Mouse (Mus musculus) ES-E14 (cell line): ENCODE data around the gene Tbc1d24. TPM values are rescaled to one million over a fixed set of nuclear protein-coding genes. Genes with fewer than 3 reads are reported as not detected.

ENCODE experiments used
- DNase-seq: peaks from one replicate; pipeline ENCODE4 v3.0.0-alpha.2; 2013; ENCODE audit warnings: low read depth, low spot score
- H3K27ac ChIP-seq: 2 replicates; pipeline ENCODE4 v1.5.1; 2012; ENCODE audit warnings: low read depth, mild to moderate bottlenecking, low read length, moderate library complexity, mixed read lengths; ENCODE audit not compliant: poor library complexity, insufficient read depth, severe bottlenecking
- H3K36me3 ChIP-seq: 2 replicates; pipeline ENCODE4 v1.6.1; 2012; ENCODE audit warnings: mild to moderate bottlenecking, low read length, moderate library complexity, mixed read lengths; ENCODE audit not compliant: control insufficient read depth, poor library complexity, insufficient read depth, severe bottlenecking
- H3K4me1 ChIP-seq, 2 experiments: fragments of 150-350 bp in 1 of 2; sonication (generic) in 1 of 2; 2 replicates each; pipeline ENCODE4 v1.6.1; 2012; ENCODE audit warnings: low read length in 2 of 2, mild to moderate bottlenecking in 1 of 2, mixed read lengths in 1 of 2; ENCODE audit not compliant: control insufficient read depth in 2 of 2, insufficient read depth in 2 of 2, poor library complexity in 1 of 2
- H3K4me3 ChIP-seq, 2 experiments: fragments of 150-350 bp in 1 of 2; sonication (generic) in 1 of 2; 2 replicates each; pipeline ENCODE4 v1.5.1; 2012; ENCODE audit warnings: low read length in 2 of 2, low read depth in 1 of 2, mild to moderate bottlenecking in 1 of 2, mixed read lengths in 1 of 2; ENCODE audit not compliant: insufficient read depth in 1 of 2, poor library complexity in 1 of 2, severe bottlenecking in 1 of 2
- H3K9ac ChIP-seq: 2 replicates; pipeline ENCODE4 v1.6.1; 2012; ENCODE audit warnings: low read depth, mild to moderate bottlenecking, low read length, mixed read lengths; ENCODE audit not compliant: poor library complexity, insufficient read depth, severe bottlenecking
- H3K9me3 ChIP-seq: fragments of 150-350 bp; sonication (generic); 2 replicates; pipeline ENCODE4 v1.6.1; 2012; ENCODE audit warnings: low read depth, mild to moderate bottlenecking, low read length; ENCODE audit not compliant: control insufficient read depth, insufficient read depth
- CHD2 ChIP-seq: IDR thresholded peaks from 2 replicates; pipeline ENCODE4 v1.6.1; 2014; ENCODE audit warnings: mild to moderate bottlenecking, low read depth, low read length, inconsistent platforms
- HCFC1 ChIP-seq: IDR thresholded peaks from 2 replicates; pipeline ENCODE4 v1.6.1; 2012; ENCODE audit warnings: low read length, inconsistent platforms, borderline replicate concordance; ENCODE audit not compliant: insufficient read depth
- MAFK ChIP-seq: IDR thresholded peaks from 2 replicates; pipeline ENCODE4 v1.6.1; 2014; ENCODE audit warnings: mild to moderate bottlenecking, low read depth, low read length, inconsistent platforms; ENCODE audit not compliant: insufficient read depth
- ZC3H11A ChIP-seq: IDR thresholded peaks from 2 replicates; pipeline ENCODE4 v1.6.1; 2012; ENCODE audit warnings: low read depth, mild to moderate bottlenecking, inconsistent platforms, low read length, borderline replicate concordance
- ZNF384 ChIP-seq: IDR thresholded peaks from 2 replicates; pipeline ENCODE4 v1.6.1; 2012; ENCODE audit warnings: low read depth, low read length, inconsistent platforms
- in situ Hi-C, 2 experiments: fragments of 600-800 bp; cut with MboI; formaldehyde crosslinking; loops; one replicate each; pipeline ENCODE4 v1.15.1; 2025; ENCODE audit warnings: low sequenced_read_pairs in 2 of 2, inconsistent platforms in 1 of 2; ENCODE audit not compliant: unreplicated experiment in 2 of 2
- total RNA-seq: library from RNA; depleted of rRNA; stranded (reverse); fragments of 300-350 nt; gene quantifications from 2 replicates; pipeline ENCODE4 v1.2.3, GENCODE M21; 2012

Gene Tbc1d24
- total RNA-seq, 1 experiment, result 14.1 TPM

DNA sequence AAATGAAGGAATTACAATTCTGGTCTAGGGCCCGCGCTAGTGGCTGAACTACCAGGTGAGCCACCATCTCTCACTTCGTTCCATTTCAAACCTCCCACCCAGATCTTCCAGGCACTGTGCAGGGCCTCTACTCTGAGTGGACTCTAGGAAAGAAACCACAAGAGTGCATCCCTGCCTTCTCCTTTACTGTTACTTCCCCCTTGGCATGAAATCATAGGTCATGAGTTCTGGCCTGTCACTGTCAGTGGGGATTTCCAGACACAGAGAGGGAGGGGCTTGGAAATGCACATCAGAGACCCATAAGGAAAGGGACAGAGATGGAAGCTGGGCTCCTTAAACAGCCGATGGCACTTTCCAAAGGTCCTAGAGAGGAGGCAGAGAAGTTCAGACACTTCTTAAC lies 33.6 kb downstream of the Tbc1d24 start:
- no peaks in the 10 kb centered on the region for H3K9me3 ChIP-seq

DNA sequence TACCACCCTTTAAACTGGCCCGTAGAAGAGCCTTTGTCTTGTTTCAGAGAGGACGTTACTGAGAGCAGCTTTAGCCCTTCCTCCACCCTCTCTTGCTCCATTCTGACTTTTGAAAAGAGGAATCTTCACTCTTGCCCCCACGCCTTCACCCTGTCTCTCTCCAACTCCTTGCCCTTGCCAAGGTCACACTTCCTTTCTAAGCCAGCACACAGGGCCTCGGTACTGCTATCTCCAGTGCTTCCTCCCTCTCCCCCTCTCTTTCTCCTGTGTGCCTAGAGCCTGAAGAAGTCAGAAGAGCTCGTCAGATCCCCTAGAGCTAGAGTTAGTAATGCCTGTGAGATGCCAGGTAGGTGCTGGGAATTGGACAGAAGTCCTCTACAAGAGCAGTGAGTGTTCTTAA lies 34.6 kb downstream of the Tbc1d24 start:
- peak overlapping the region; percentile 97; the same call in 1 of the 2 replicates for H3K9ac ChIP-seq
- H3K9me3 ChIP-seq, result no peaks in the 10 kb centered on the region
- peaks cover 8 to 14% of the 10 kb centered on the region in 2 experiments; a peak in 3 of 4 replicates for H3K4me1 ChIP-seq
- no peak for DNase-seq
- TF ChIP-seq MAFK (no peak), ZC3H11A (no peak), HCFC1 (no peak), CHD2 (no peak), ZNF384 (no peak)
- peak overlapping the region in 1 of 2 experiments; percentile 89; a peak in 1 of 4 replicates for H3K4me3 ChIP-seq
- H3K36me3 ChIP-seq, result peaks cover 15% of the 10 kb centered on the region
- in situ Hi-C loops, result no loop called here
- no peak overlapping the region; the same call in 1 of the 2 replicates for H3K27ac ChIP-seq

More for the DNA sequence above, 33.6 kb downstream of the Tbc1d24 start:
- H3K4me1 ChIP-seq, result peaks cover 8 to 14% of the 10 kb centered on the region in 2 experiments; a peak in 3 of 4 replicates
- no peak overlapping the region for H3K4me3 ChIP-seq
- no peak for TF ChIP-seq MAFK
- no peak for TF ChIP-seq ZNF384
- TF ChIP-seq CHD2, result no peak
- TF ChIP-seq ZC3H11A, result no peak
- no peak for TF ChIP-seq HCFC1
- H3K9ac ChIP-seq, result no peak overlapping the region
- in situ Hi-C loops, result no loop called here
- DNase-seq, result no peak
- H3K36me3 ChIP-seq, result peaks cover 9% of the 10 kb centered on the region
- no peak overlapping the region for H3K27ac ChIP-seq

DNA sequence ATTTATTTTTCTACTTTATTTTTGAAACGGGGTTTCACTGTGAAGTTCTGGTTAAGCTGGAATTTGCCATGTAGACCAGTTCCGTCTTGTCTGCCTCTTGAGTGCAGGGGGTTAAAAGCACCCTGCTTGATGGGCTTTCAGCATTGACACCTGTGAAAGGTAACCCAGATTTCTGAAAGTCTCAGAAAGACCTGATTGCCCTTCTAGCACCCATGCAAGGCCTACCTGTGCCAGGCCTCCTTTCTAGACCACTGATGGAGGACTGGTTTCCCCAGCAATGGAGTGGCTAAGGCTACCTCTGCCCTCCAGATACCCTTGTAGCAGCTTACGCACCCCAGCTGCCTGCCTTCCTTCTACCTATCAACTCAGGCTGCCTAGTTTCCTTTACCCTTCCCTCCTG lies 35.2 kb downstream of the Tbc1d24 start:
- TF ChIP-seq ZC3H11A (no peak), HCFC1 (no peak), ZNF384 (no peak), CHD2 (no peak), MAFK (no peak)
- in situ Hi-C loops, result no loop called here
- H3K36me3 ChIP-seq, result peaks cover 15% of the 10 kb centered on the region
- peaks cover 8 to 14% of the 10 kb centered on the region in 2 experiments; a peak in 3 of 4 replicates for H3K4me1 ChIP-seq
- peak overlapping the region; percentile 96 for H3K27ac ChIP-seq
- no peaks in the 10 kb centered on the region for H3K9me3 ChIP-seq
- peak overlapping the region; percentile 97 for H3K9ac ChIP-seq
- H3K4me3 ChIP-seq, result peak overlapping the region; percentile 89 to 94
- DNase-seq, result no peak

DNA sequence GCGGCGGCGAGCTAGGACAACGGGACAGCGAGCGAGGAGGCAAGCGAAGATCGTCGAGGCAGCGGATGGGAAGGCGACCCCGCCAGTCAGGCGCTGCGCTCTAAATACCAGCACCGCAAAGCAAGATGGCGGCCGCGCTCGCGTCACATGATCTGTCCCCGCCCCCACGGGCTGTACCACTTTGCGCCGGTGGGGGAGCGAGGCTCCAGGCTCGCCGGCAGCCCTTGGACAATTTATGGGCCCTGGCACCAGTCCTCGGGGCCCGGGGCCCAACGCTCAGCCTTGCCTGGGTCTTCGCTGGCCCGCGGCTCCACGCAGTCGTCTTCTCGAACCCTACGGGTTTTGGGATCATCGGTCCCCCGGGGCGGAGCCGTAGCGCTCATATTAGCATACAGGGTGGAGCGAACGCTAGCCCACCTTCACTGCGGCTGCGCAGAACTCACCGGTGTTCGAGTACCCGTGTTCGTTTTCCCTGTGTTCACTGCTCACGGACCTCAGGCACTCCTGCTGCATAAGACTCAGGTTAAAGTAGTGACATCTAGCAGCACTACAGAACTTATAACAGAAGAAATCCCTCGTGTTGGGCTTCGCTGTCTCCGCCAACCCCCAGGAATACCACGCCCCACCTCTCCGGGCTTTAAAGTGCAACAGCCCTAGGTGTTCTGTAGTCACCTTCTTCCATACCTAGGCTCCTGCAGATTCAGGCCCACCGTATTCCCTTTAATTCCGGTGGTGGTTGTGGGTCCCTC lies 35.9 kb downstream of the Tbc1d24 start, which contains the start of gene Atp6v0c:
Gene Atp6v0c, minus strand, starts transcription at position 386 of the 749 bp plus-strand sequence.
- H3K9me3 ChIP-seq, result no peaks in the 10 kb centered on the region
- peak within 1 kb of the TSS; percentile 89 to 94 for H3K4me3 ChIP-seq
- H3K27ac ChIP-seq, result peak within 1 kb of the TSS; percentile 96
- DNase-seq, result peak; percentile 95
- H3K9ac ChIP-seq, result peak within 1 kb of the TSS; percentile 97
- H3K4me1 ChIP-seq, result peaks cover 8 to 16% of the 10 kb centered on the region in 2 experiments; a peak in 3 of 4 replicates
- TF ChIP-seq MAFK, result no peak
- no peak for TF ChIP-seq ZC3H11A
- TF ChIP-seq ZNF384, result no peak
- no peak for TF ChIP-seq HCFC1
- TF ChIP-seq CHD2, result no peak
- H3K36me3 ChIP-seq, result peaks cover 18% of the 10 kb centered on the region
- in situ Hi-C loops, result no loop called here
